Mouse (Mus musculus) left cerebral cortex, postnatal 25 days (tissue): ENCODE data around the gene Armc12. TPM values are rescaled to one million over a fixed set of nuclear protein-coding genes. Genes with fewer than 3 reads are reported as not detected.

ENCODE experiments used
- DNase-seq, 2 experiments: peaks; one replicate each; pipeline ENCODE4 v3.0.0; 2022; ENCODE audit warnings: low spot score in 2 of 2, mixed read lengths in 1 of 2
- intact Hi-C: fragments of 180-260 bp; cut with DNase I; formaldehyde crosslinking; loops from one replicate; pipeline ENCODE4 v1.15.1; 2025
- total RNA-seq, 2 experiments: library from RNA; stranded (reverse); gene quantifications; 2 replicates each; pipeline ENCODE4 v1.2.3; 2021

Armc12 gene
- not detected for total RNA-seq

DNA sequence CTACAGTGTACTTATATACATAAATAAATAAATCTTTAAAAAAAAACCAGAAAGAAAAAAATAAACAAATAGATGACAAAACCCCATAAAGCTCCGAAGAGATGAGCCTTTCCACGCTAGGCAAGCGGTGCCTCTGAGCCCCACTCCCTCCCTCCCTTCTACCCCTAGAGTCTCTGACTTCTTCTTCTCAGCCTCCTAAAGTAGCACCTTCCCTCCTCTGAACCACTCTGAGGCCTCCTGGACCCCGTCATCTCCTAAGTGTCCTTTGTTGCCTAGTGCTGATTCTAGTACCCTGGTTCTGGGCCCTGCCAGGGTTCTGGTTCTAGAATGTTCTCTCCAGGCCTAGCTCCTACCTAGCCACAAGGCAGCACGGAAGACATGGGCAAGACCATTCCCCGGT, at the start of gene Armc12:
Gene Armc12, plus strand, starts transcription at position 301 of the 400 bp plus-strand sequence.
- intact Hi-C loops, result no loop called here
- no peak for DNase-seq

- intact Hi-C loops, result loop anchor here (1.0 kb wide), 1 partner anchor 38 kb away; no protein-coding TSS in a partner anchor
- peak; percentile 15 to 42 for DNase-seq
These were observed 45.7 kb upstream of the Armc12 start for GRCm38 (mm10) chr17:28484704-28485445.

GRCm38 (mm10) chr17:28485446-28485948, 45.1 kb upstream of the Armc12 start:
- intact Hi-C loops, result loop anchor here (1.0 kb wide), 1 partner anchor 38 kb away; no protein-coding TSS in a partner anchor
- DNase-seq, result peak in 1 of 2 experiments; percentile 54

DNA sequence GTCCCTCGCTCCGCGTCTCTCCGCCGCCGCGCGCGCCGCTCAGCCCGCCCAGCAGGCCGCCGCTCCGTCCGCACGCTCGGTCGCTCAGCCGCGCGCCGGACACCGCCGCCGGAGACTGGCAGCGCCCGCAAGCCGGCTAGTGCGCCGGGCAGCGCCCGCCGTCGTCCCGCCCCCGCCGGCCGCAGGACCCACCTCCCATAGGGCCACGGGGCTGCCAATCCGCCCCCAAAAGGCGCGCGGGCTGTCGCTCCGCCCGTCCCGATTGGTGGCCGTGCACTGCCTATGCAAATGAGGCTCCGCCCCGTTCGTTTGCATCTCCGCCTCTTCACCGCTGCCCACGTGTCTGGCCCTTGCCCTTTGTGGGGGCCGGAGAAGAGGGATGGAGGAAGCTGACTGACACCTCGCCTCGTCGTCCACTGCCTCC, 44.6 kb upstream of the Armc12 start:
- DNase-seq, result peak; percentile 97 to 98
- intact Hi-C loops, result loop anchor here (1.0 kb wide), 1 partner anchor 37 kb away; no protein-coding TSS in a partner anchor

DNA sequence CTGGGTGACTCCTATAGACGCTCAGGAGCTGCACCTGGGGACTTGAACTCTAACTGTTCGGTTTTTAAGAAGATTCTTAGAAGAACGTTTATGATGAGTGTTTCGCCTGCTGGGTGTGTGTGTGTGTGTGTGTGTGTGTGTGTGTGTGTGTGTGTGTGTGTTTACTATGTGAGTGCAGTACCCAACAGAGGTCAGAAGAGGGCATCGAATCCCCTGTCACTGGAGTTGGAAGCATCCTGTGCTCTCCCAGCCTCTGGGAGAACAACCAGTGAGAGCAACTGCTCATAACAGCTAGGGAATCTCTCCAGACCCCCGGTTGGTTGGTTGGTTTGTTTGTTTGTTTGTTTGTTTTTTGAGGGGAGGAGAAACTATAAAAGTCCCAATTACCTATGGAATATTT, 43.9 kb upstream of the Armc12 start:
- DNase-seq, result no peak
- intact Hi-C loops, result no loop called here

DNA sequence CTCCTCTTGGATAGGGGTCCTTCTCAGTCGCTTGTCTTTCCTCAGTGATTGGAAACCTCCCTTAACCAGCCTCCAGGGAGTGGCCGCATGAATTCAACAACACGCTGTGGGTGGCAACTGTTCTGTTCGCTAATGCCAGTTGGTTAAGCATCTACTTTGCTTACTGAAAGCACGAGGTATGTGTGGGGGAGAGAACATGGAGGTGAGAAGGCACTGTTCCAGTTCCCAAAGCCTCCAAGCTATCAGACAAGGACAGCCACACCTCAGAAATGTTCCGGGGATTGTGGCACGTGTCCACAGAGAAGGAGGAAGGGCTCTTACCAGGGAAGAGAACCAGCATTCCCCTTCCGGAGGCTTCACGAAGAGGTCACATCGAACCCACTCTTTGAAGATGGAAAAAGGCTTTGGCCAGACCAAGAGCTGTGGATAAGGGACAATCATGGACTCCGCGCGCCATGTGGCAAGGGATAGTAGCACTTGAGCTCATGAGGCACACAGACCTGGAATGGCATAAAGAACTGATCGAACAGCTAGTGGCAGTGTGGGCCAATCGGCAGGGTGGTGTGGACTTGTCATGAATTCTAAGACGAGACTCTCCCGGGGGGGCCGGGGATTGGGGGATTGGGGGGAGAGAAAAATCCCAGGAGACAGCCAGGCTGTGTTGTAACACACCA, 42.9 kb upstream of the Armc12 start:
- intact Hi-C loops, result no loop called here
- no peak for DNase-seq

DNA sequence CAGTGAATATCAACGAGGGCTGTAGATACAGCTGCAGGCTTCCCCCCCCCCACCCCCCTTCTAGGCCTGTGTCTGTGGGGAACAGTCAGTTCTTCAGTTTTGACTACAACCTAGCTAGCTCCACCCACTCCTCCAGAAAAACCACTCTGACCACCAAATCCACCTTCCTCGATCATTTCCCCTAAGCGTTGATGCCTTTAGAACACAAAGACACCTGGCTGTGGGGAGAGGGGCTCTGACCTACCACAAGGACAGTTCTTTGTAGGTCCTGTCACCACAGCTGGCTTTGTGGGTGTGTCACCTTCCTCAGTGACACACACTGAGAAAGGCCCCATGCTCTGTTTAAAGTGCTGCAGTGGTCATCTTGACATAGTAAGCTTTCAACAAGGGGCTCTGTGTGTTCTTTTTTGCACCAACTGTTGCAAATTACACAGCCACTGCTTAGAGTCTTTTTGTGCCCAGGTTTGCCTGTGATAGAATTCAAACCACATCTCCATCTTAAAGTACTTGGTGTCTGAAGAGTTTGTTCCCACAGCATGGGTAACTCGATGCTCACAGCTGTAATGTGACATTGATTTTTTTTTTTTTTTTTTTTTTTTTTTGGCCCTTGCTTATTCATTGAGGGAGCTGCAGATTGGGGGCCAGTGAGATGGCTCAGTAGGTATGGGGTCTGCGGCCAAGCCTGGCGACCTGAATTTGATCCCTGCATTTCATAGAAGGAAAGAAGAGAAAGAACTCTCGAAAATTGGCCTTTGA, 42.2 kb upstream of the Armc12 start:
- DNase-seq, result no peak
- intact Hi-C loops, result no loop called here

DNA sequence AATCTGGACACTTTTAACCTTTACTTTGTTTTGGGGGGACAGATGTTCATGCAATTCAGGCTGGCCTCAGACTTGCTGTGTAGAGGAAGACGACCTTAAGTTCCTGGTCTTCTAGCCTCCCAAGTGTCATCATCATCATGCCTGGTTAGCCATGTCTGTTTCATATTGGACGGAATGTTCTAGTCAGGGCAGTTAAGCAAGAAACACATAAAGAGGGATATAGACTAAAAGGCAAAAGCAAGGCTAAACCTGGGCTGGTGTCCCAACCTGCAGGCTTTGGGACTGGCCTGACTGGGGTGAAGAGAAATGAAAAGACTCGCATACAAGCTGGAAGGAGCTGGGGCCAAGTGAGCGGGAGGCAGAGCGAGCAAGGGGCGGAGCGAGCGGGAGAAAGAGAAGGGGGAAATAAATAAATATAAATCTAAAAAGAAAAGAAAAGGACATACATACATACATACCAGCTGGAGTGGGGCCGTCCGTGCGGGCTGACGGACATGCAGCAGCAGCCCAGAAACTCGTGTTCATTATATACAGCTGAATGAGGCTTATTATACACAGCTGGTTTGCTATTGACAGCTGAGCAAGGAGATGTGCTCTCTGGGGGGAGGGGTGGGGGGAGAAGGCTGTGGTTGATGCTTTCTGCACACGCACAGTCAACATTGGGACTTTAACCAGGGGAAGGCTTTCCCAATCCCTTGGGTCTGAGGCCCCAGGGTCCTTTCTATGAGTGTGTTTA, 39.4 kb upstream of the Armc12 start:
- intact Hi-C loops, result no loop called here
- no peak for DNase-seq

GRCm38 (mm10) chr17:28495832-28496231, 34.8 kb upstream of the Armc12 start:
- intact Hi-C loops, result no loop called here
- DNase-seq, result no peak

GRCm38 (mm10) chr17:28499190-28499589, 31.4 kb upstream of the Armc12 start:
- no peak for DNase-seq
- intact Hi-C loops, result no loop called here

- intact Hi-C loops, result no loop called here
- no peak for DNase-seq
These were observed 30.1 kb upstream of the Armc12 start for GRCm38 (mm10) chr17:28500465-28500864.

DNA sequence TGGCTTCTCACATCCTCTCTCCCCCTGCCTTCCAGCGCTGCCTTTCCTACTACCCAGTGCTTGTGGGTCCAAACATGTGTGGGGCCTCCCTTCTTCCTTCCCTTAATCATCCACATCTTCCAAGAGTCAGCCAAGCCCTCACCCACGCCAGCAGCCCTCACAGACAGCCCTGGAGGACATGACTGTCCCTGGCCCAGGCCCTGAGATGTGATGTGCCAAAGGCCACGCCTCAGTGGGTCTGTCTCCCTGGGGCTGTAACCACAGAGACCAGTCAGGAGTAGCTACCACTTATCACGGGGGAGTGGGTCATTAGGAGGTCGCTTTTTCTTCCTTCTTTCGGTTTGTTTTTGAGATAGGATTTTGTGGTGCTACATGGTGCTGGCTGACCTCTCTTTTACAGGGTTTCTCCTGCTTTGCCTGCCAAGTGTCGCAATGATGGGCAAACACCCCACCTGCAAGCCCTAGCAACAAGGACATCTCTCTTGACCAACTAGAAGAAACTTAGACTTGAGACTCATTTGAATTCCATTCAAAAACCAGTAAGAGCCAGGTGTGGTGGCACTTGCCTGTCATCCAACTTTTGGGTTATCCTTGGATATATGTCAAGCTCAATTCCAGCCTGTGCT, 28.3 kb upstream of the Armc12 start:
- intact Hi-C loops, result no loop called here
- DNase-seq, result no peak

DNA sequence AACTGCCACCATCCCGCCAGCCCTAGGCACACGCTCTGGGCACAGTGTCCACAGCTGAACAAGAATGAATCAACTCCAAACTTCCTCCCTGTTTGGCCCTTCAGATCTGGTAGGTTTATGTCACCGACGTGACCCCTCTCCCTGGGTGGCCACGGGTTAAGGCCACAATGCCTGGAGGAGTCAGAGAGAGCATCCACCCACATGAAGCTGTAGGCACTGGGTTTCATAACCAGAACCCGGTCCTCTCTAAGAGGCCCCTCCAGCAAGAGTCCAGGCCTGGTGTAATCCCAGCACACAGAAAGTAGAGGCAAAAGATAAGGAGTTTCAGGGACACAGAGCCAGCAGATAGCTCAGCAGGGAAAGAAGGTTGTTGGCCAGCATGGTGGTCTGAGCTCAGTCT, 26.4 kb upstream of the Armc12 start:
- intact Hi-C loops, result no loop called here
- no peak for DNase-seq

DNA sequence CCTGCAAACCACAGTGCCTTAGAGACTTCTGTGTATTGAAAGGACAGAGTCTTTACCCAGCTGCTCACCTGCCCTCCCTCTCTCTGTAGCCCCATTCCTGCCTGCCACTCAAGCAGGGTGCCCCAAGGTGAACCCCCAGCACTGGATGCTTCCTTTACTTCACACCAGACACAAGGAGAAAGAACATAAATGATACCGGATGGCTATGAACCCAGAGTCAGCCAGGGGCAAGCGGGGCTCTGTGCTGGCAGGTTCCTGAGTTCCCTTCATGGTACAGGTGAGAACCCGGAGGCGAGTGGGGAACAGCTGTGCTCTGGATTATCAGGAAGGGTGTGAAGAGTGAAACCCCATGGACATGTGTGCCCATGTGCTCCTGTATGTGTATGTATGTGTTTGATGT, 25.0 kb upstream of the Armc12 start:
- DNase-seq, result no peak
- intact Hi-C loops, result no loop called here

DNA sequence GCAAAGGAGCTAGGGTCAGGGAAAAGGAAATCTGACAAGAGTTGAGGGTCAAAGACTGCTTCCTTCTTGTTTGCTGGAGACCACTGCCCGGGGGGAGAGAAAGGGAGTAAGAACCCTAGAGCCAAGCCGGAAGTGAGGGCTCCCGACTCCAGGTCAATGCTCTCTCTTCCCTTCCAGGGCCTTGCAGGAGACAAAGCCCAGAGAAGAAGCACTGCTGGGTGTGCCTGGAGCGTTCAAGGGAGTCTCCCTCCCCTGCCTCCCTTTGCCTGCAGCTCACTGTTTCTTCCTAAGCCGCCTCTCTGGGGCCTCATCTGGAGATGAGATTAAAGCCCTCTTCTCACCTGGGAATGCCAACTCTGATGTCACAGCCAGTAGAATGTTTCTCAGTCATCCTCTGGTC, 23.7 kb upstream of the Armc12 start:
- intact Hi-C loops, result no loop called here
- no peak for DNase-seq

DNA sequence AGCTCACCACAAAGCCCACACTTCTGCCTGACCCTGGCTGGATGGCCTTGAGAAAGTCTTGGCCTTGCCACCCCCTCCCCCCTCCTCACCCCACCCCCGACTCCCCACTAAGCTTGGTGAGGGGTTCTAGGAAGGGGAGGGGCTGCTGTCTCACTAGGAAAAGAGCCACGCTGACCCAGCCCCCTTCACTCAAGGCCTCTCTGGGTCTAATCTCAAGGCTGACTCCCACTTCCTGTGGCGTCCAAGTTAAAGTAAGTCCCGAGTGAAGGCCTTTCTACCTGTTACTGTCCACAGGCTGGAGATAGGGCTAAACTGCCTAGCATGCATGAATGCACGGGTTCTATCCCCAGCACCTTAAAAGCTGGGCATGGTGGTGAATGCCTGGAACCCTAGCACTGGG, 23.1 kb upstream of the Armc12 start:
- DNase-seq, result no peak
- intact Hi-C loops, result no loop called here

GRCm38 (mm10) chr17:28510445-28511342, 19.9 kb upstream of the Armc12 start:
- intact Hi-C loops, result no loop called here
- DNase-seq, result no peak
